ENCODE assay signal across 23 mouse cellular contexts in the genomic region with DNA sequence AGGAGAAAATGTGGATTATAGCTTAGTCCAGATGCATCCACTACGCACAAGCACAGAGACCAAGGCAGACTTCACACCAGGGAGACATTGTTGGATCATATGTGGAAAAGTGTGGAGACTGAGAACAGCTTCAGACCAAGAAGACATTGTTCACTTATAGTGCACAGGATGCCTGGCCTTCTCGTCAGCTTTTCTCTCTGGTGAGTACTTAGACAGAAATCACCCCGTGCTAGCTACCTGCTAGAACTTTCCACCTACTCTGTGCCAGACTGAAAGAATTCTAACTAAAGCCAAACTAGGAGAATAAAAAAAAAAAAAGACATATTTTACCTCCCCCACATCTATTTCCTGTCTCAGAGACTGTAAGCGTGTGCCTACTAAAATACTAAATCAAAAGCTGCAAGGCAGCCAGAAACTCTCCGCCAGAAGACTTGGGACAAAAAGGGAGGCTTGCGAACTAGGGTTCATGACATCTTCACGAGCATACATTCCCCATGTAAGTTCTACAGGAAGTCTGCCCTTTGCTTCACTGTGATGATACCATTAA. TPM values are rescaled to one million over a fixed set of nuclear protein-coding genes. Genes with fewer than 3 reads are reported as not detected.
"Had no signal": no experiment of that assay in that cellular context is flagged by ENCODE, and none has a peak within 500 bp of the region (broad histone marks: within the 10 kb centered on the region; RNA-seq: fewer than 3 reads in every experiment).

No protein-coding gene starts in this region.

- H3K9ac ChIP-seq: lung, embryonic 14.5 days; midbrain, embryonic 15.5 days; neural tube, embryonic 13.5 days had no signal

- ATAC-seq: intestine, postnatal 0 days; midbrain, embryonic 15.5 days had no signal

- H3K4me2 ChIP-seq: liver, embryonic 11.5 days; lung, embryonic 14.5 days; midbrain, embryonic 11.5 days; midbrain, embryonic 15.5 days; neural tube, embryonic 13.5 days had no signal

- H3K4me1 ChIP-seq: megakaryocyte, embryonic 14.5 days; midbrain, embryonic 15.5 days; neural tube, embryonic 13.5 days had no signal

- H3K27me3 ChIP-seq: megakaryocyte, embryonic 14.5 days; midbrain, embryonic 15.5 days; neural tube, embryonic 13.5 days had no signal

- H3K27ac ChIP-seq: layer of hippocampus, adult 2 months; macrophage; midbrain, embryonic 15.5 days; neural tube, embryonic 13.5 days had no signal

- H3K9me3 ChIP-seq: megakaryocyte, embryonic 14.5 days; midbrain, embryonic 15.5 days; neural tube, embryonic 13.5 days had no signal

- H3K4me3 ChIP-seq: layer of hippocampus, adult 2 months; megakaryocyte, embryonic 14.5 days; midbrain, embryonic 15.5 days; neural tube, embryonic 13.5 days had no signal

- DNase-seq: kidney, adult 9 months; kidney, postnatal 10 days; lung, embryonic 14.5 days; lung, postnatal 14 days; retina, postnatal 1 day; right cerebral cortex, postnatal 4 days; spleen, adult 18-20 months; thymus, postnatal 36 days had no signal

- H3K36me3 ChIP-seq: midbrain, embryonic 15.5 days; neural tube, embryonic 13.5 days had no signal

RNA-seq across cellular contexts. Expression of a gene that starts 51.3 kb away (rescaled TPM):
- total RNA-seq: layer of hippocampus, adult 2 months; layer of hippocampus, postnatal 14 days; left cerebral cortex, adult 18-20 months; left cerebral cortex, postnatal 14 days had no signal
- polyA plus RNA-seq: intestine, postnatal 0 days; limb, embryonic 11.5 days; liver, embryonic 11.5 days; liver, embryonic 16.5 days; lung, embryonic 14.5 days; macrophage; midbrain, embryonic 11.5 days; midbrain, embryonic 15.5 days; neural tube, embryonic 13.5 days; stomach, embryonic 14.5 days; thymus, postnatal 0 days had no signal
